Mouse (Mus musculus) T-cell, adult 66 days (primary cell): ENCODE data around the gene Rcbtb2. TPM values are rescaled to one million over a fixed set of nuclear protein-coding genes. Genes with fewer than 3 reads are reported as not detected.

ENCODE experiments used
- total RNA-seq, 2 experiments: library from RNA; stranded (reverse); gene quantifications; 3 replicates in 1 of 2; 4 replicates in 1 of 2; pipeline ENCODE4 v1.2.4; 2023

Rcbtb2 gene
- 10 to 100 TPM; 50.5 to 50.6 TPM for total RNA-seq

GRCm38 (mm10) chr14:73122923-73123278 is at the start of gene Rcbtb2:
Gene Rcbtb2 (plus strand): TSS chr14:73123037.

GRCm38 (mm10) chr14:73237848-73238321 is 115.0 kb downstream of the Rcbtb2 start, which contains the start of gene Lpar6:
Gene Lpar6 (plus strand): TSS chr14:73237895.

Other genes with a start within 250 kb of the Rcbtb2 start
- gene Cysltr2, start 73.9 kb upstream of the Rcbtb2 start, total RNA-seq: 10 to 100 TPM in 1 of 2 experiments, 1 to 10 TPM in 1; 8.5 to 12.0 TPM
- gene Lpar6, start 114.9 kb downstream of the Rcbtb2 start, total RNA-seq: 10 to 100 TPM; 15.5 to 15.9 TPM
- gene Rb1, start 202.8 kb downstream of the Rcbtb2 start, total RNA-seq: 10 to 100 TPM; 49.8 to 58.5 TPM